Mouse (Mus musculus): ENCODE measurements around the gene Grb10.

Grb10 gene

GRCm38 (mm10) chr11:12034371-12034770, 4.1 kb downstream of the Grb10 start:
- DNase-seq (ENCODE audit: low read depth, low spot score): no peak

GRCm38 (mm10) chr11:12032831-12033230, 5.7 kb downstream of the Grb10 start:
- no peak for DNase-seq (ENCODE audit: low read depth, low spot score)

GRCm38 (mm10) chr11:12026638-12027037, 11.8 kb downstream of the Grb10 start:
- no peak for DNase-seq (ENCODE audit: low read depth, low spot score)

- no peak for DNase-seq (ENCODE audit: low read depth, low spot score)
Observed at GRCm38 (mm10) chr11:12025756-12026593, 12.5 kb downstream of the Grb10 start.

- no peak for DNase-seq (ENCODE audit: low read depth, low spot score)
Observed at GRCm38 (mm10) chr11:12025392-12025755, 13.1 kb downstream of the Grb10 start.

GRCm38 (mm10) chr11:12023051-12023450, 15.4 kb downstream of the Grb10 start:
- DNase-seq (ENCODE audit: low read depth, low spot score): no peak

- DNase-seq (ENCODE audit: low read depth, low spot score): no peak
Observed at GRCm38 (mm10) chr11:12019651-12020050, 18.8 kb downstream of the Grb10 start.

- DNase-seq (ENCODE audit: low read depth, low spot score): no peak
Observed at GRCm38 (mm10) chr11:12018604-12019003, 19.9 kb downstream of the Grb10 start.

GRCm38 (mm10) chr11:12010084-12010483, 28.4 kb downstream of the Grb10 start:
- DNase-seq (ENCODE audit: low read depth, low spot score): no peak

- DNase-seq (ENCODE audit: low read depth, low spot score): no peak
Observed at GRCm38 (mm10) chr11:12000293-12000910, 38.1 kb downstream of the Grb10 start.

- DNase-seq (ENCODE audit: low read depth, low spot score): no peak
Observed at GRCm38 (mm10) chr11:11998881-11999280, 39.6 kb downstream of the Grb10 start.

- no peak for DNase-seq (ENCODE audit: low read depth, low spot score)
Observed at GRCm38 (mm10) chr11:11997045-11997444, 41.4 kb downstream of the Grb10 start.

GRCm38 (mm10) chr11:11995371-11995770, 43.1 kb downstream of the Grb10 start:
- DNase-seq (ENCODE audit: low read depth, low spot score): no peak

- no peak for DNase-seq (ENCODE audit: low read depth, low spot score)
Observed at GRCm38 (mm10) chr11:11993807-11994206, 44.7 kb downstream of the Grb10 start.

- no peak for DNase-seq (ENCODE audit: low read depth, low spot score)
Observed at GRCm38 (mm10) chr11:11993183-11993582, 45.3 kb downstream of the Grb10 start.

- no peak for DNase-seq (ENCODE audit: low read depth, low spot score)
Observed at GRCm38 (mm10) chr11:11989850-11990249, 48.6 kb downstream of the Grb10 start.

GRCm38 (mm10) chr11:11987233-11987632, 51.2 kb downstream of the Grb10 start:
- DNase-seq (ENCODE audit: low read depth, low spot score): no peak

- no peak for DNase-seq (ENCODE audit: low read depth, low spot score)
Observed at GRCm38 (mm10) chr11:11978611-11979197, 59.8 kb downstream of the Grb10 start.

GRCm38 (mm10) chr11:11974591-11975255, 63.8 kb downstream of the Grb10 start:
- peak; percentile 80 for DNase-seq (ENCODE audit: low read depth, low spot score)

GRCm38 (mm10) chr11:11973366-11974014, 65.0 kb downstream of the Grb10 start:
- peak; percentile 96 for DNase-seq (ENCODE audit: low read depth, low spot score)

GRCm38 (mm10) chr11:11972401-11973110, 65.9 kb downstream of the Grb10 start:
- DNase-seq (ENCODE audit: low read depth, low spot score): no peak
